Mouse (Mus musculus) MEL (cell line): Measurements from ENCODE around the gene Parva. TPM values are rescaled to one million over a fixed set of nuclear protein-coding genes. Genes with fewer than 3 reads are reported as not detected.

Experiments
- DNase-seq: peaks from one replicate; pipeline ENCODE4 v3.0.0; 2011; ENCODE audit warnings: low read depth, low spot score
- H3K27ac ChIP-seq: 2 replicates; pipeline ENCODE4 v1.5.1; 2012; ENCODE audit warnings: low read depth, mild to moderate bottlenecking, control low read depth, low read length, moderate library complexity; ENCODE audit not compliant: control insufficient read depth
- H3K27me3 ChIP-seq, 2 experiments: fragments of 150-350 bp in 1 of 2; sonication (generic) in 1 of 2; 2 replicates each; pipeline ENCODE4 v1.6.1; 2012; ENCODE audit warnings: low read length in 2 of 2, mild to moderate bottlenecking in 2 of 2, improper control_type of control experiment in 1 of 2, moderate library complexity in 1 of 2; ENCODE audit not compliant: insufficient read depth in 2 of 2, control insufficient read depth in 1 of 2
- H3K36me3 ChIP-seq, 2 experiments: 2 replicates each; pipeline ENCODE4 v1.6.1; 2012 to 2014; ENCODE audit warnings: low read length in 2 of 2, improper control_type of control experiment in 1 of 2, inconsistent platforms in 1 of 2, mild to moderate bottlenecking in 1 of 2; ENCODE audit not compliant: insufficient read depth in 2 of 2, control insufficient read depth in 1 of 2
- H3K4me1 ChIP-seq, 2 experiments: fragments of 150-350 bp in 1 of 2; sonication (generic) in 1 of 2; 2 replicates each; pipeline ENCODE4 v1.6.1; 2012; ENCODE audit warnings: low read length in 2 of 2, improper control_type of control experiment in 1 of 2, mild to moderate bottlenecking in 1 of 2; ENCODE audit not compliant: insufficient read depth in 2 of 2, control insufficient read depth in 1 of 2
- H3K4me3 ChIP-seq, 2 experiments: fragments of 150-350 bp in 1 of 2; sonication (generic) in 1 of 2; 2 replicates each; pipeline ENCODE4 v1.5.1; 2012; ENCODE audit warnings: low read depth in 2 of 2, low read length in 2 of 2, mild to moderate bottlenecking in 2 of 2, moderate library complexity in 2 of 2, control low read depth in 1 of 2, improper control_type of control experiment in 1 of 2; ENCODE audit not compliant: control insufficient read depth in 1 of 2, insufficient read depth in 1 of 2
- H3K79me2 ChIP-seq: 2 replicates; pipeline ENCODE4 v1.6.1; 2012; ENCODE audit warnings: mild to moderate bottlenecking, low read length, moderate library complexity; ENCODE audit not compliant: control insufficient read depth, poor library complexity, insufficient read depth
- H3K9ac ChIP-seq: 2 replicates; pipeline ENCODE4 v1.6.1; 2012; ENCODE audit warnings: low read depth, mild to moderate bottlenecking, control low read depth, low read length, moderate library complexity; ENCODE audit not compliant: control insufficient read depth, poor library complexity, severe bottlenecking
- H3K9me3 ChIP-seq: fragments of 150-350 bp; sonication (generic); replicated peaks from 2 replicates; pipeline ENCODE4 v1.6.1; 2012; ENCODE audit warnings: mild to moderate bottlenecking, low read length, improper control_type of control experiment, moderate library complexity; ENCODE audit not compliant: insufficient read depth
- BHLHE40 ChIP-seq: IDR thresholded peaks from 2 replicates; pipeline ENCODE4 v1.6.1; 2012; ENCODE audit warnings: low read depth, mild to moderate bottlenecking, inconsistent platforms, low read length, improper control_type of control experiment, borderline replicate concordance
- CTCF ChIP-seq, 3 experiments: IDR thresholded peaks in 2 of 3; conservative IDR thresholded peaks in 1 of 3; 2 replicates each; pipeline ENCODE4 v1.5.1; 2011 to 2012; ENCODE audit warnings: low read length in 3 of 3, low read depth in 2 of 3, mild to moderate bottlenecking in 2 of 3, improper control_type of control experiment in 1 of 3, inconsistent platforms in 1 of 3, mixed read lengths in 1 of 3, moderate library complexity in 1 of 3; ENCODE audit not compliant: control insufficient read depth in 1 of 3, insufficient read depth in 1 of 3, poor library complexity in 1 of 3, severe bottlenecking in 1 of 3
- ELF1 ChIP-seq: IDR thresholded peaks from 2 replicates; pipeline ENCODE4 v1.6.1; 2014; ENCODE audit warnings: low read depth, mild to moderate bottlenecking, inconsistent platforms, low read length, improper control_type of control experiment, moderate library complexity
- ETS1 ChIP-seq: IDR thresholded peaks from 2 replicates; pipeline ENCODE4 v1.6.1; 2012; ENCODE audit warnings: low read depth, mild to moderate bottlenecking, inconsistent platforms, low read length, improper control_type of control experiment, moderate library complexity
- GABPA ChIP-seq: IDR thresholded peaks from 2 replicates; pipeline ENCODE4 v1.6.1; 2012; ENCODE audit warnings: low read depth, mild to moderate bottlenecking, inconsistent platforms, low read length, improper control_type of control experiment, moderate library complexity
- GATA1 ChIP-seq: IDR thresholded peaks from 2 replicates; pipeline ENCODE4 v1.6.1; 2011; ENCODE audit warnings: low read depth, low read length, improper control_type of control experiment
- HCFC1 ChIP-seq: IDR thresholded peaks from 2 replicates; pipeline ENCODE4 v1.6.1; 2012; ENCODE audit warnings: low read depth, mild to moderate bottlenecking, inconsistent platforms, low read length, improper control_type of control experiment, moderate library complexity
- JUND ChIP-seq: IDR thresholded peaks from 2 replicates; pipeline ENCODE4 v1.6.1; 2011; ENCODE audit warnings: low read depth, mild to moderate bottlenecking, improper control_type of control experiment, low read length
- KAT2A ChIP-seq: conservative IDR thresholded peaks from 2 replicates; pipeline ENCODE4 v1.6.1; 2012; ENCODE audit warnings: low read depth, low read length, improper control_type of control experiment, inconsistent platforms
- MAX ChIP-seq: IDR thresholded peaks from 2 replicates; pipeline ENCODE4 v1.6.1; 2011; ENCODE audit warnings: low read length, improper control_type of control experiment
- MAZ ChIP-seq: IDR thresholded peaks from 2 replicates; pipeline ENCODE4 v1.6.1; 2012; ENCODE audit warnings: low read depth, mild to moderate bottlenecking, inconsistent platforms, low read length, improper control_type of control experiment
- MEF2A ChIP-seq: IDR thresholded peaks from 2 replicates; pipeline ENCODE4 v1.6.1; 2014; ENCODE audit warnings: low read depth, mild to moderate bottlenecking, inconsistent platforms, low read length, improper control_type of control experiment; ENCODE audit not compliant: poor library complexity, insufficient replicate concordance, severe bottlenecking; ENCODE audit errors: extremely low read depth
- MXI1 ChIP-seq: IDR thresholded peaks from 2 replicates; pipeline ENCODE4 v1.6.1; 2011; ENCODE audit warnings: mild to moderate bottlenecking, low read depth, low read length, improper control_type of control experiment
- MYC ChIP-seq: IDR thresholded peaks from 2 replicates; pipeline ENCODE4 v1.6.1; 2011; ENCODE audit warnings: low read depth, mild to moderate bottlenecking, low read length, improper control_type of control experiment, moderate library complexity
- NRF1 ChIP-seq: IDR thresholded peaks from 2 replicates; pipeline ENCODE4 v1.6.1; 2014; ENCODE audit warnings: low read depth, mild to moderate bottlenecking, inconsistent platforms, low read length, improper control_type of control experiment, moderate library complexity; ENCODE audit not compliant: poor library complexity, insufficient read depth, severe bottlenecking
- POLR2A ChIP-seq, 2 experiments: IDR thresholded peaks; 2 replicates each; pipeline ENCODE4 v1.6.1; 2011 to 2012; ENCODE audit warnings: low read length in 2 of 2, mild to moderate bottlenecking in 2 of 2, control low read depth in 1 of 2, improper control_type of control experiment in 1 of 2, low read depth in 1 of 2, moderate library complexity in 1 of 2; ENCODE audit not compliant: control insufficient read depth in 1 of 2, insufficient read depth in 1 of 2, poor library complexity in 1 of 2
- POLR2AphosphoS2 ChIP-seq: IDR thresholded peaks from 2 replicates; pipeline ENCODE4 v1.6.1; 2011; ENCODE audit warnings: low read length, improper control_type of control experiment
- RCOR1 ChIP-seq: IDR thresholded peaks from 2 replicates; pipeline ENCODE4 v1.6.1; 2012; ENCODE audit warnings: low read depth, mild to moderate bottlenecking, inconsistent platforms, low read length, improper control_type of control experiment
- TAL1 ChIP-seq: IDR thresholded peaks from 2 replicates; pipeline ENCODE4 v1.6.1; 2012; ENCODE audit warnings: mild to moderate bottlenecking, inconsistent platforms, low read length, moderate library complexity, mixed read lengths
- TBP ChIP-seq: IDR thresholded peaks from 2 replicates; pipeline ENCODE4 v1.8.0; 2011; ENCODE audit warnings: low read depth, low read length, improper control_type of control experiment
- TCF12 ChIP-seq: IDR thresholded peaks from 2 replicates; pipeline ENCODE4 v1.6.1; 2014; ENCODE audit warnings: low read depth, mild to moderate bottlenecking, inconsistent platforms, low read length, improper control_type of control experiment, moderate library complexity
- USF1 ChIP-seq: IDR thresholded peaks from 2 replicates; pipeline ENCODE4 v1.6.1; 2014; ENCODE audit warnings: low read depth, mild to moderate bottlenecking, inconsistent platforms, low read length, improper control_type of control experiment, moderate library complexity
- ZMIZ1 ChIP-seq: IDR thresholded peaks from 2 replicates; pipeline ENCODE4 v1.6.1; 2012; ENCODE audit warnings: low read depth, mild to moderate bottlenecking, inconsistent platforms, low read length, improper control_type of control experiment, moderate library complexity
- polyA plus RNA-seq, 2 experiments: library from polyadenylated mRNA; stranded (reverse) in 1 of 2; unstranded in 1 of 2; fragments of >175 nt in 1 of 2; fragments of >200 nt in 1 of 2; gene quantifications; 2 replicates each; pipeline versions ENCODE4 v1.2.1 to v1.2.4; 2012; ENCODE audit warnings: low replicate concordance in 2 of 2, low read depth in 1 of 2; ENCODE audit not compliant: insufficient read length in 2 of 2, insufficient read depth in 1 of 2, missing spikeins in 1 of 2
- total RNA-seq: library from RNA; depleted of rRNA; stranded (reverse); fragments of 300-350 nt; gene quantifications from 2 replicates; pipeline ENCODE4 v1.2.3, GENCODE M21; 2012

Parva gene
- total and polyA plus RNA-seq, 3 experiments, result not detected

DNA sequence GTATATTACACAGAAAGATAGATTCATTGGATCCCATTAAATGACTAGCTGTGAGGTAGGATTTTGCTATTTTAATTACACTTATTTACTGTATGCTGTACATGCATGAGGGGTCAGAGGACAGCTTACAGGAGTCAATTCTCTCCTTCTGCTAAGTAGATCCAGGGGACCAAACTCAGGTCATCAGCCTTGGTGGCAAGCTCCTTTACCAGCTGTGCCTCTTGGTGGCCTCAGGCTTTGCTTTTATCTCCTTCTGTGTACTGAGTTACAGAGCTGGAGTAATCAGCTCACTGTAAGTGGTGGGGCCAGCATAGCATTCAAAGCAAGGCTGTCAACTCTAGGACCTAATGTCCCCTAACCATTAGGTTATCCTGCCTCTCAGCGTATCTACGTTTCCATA is 27.6 kb downstream of the Parva start:
- no peaks in the 10 kb centered on the region for H3K4me1 ChIP-seq
- H3K4me3 ChIP-seq, result no peak overlapping the region
- no peaks in the 10 kb centered on the region for H3K36me3 ChIP-seq
- no peaks in the 10 kb centered on the region for H3K27me3 ChIP-seq
- no peak overlapping the region for H3K9ac ChIP-seq
- DNase-seq, result no peak
- TF ChIP-seq CTCF (IDR thresholded peaks at IDR 0.05 in 2 of 3, conservative IDR thresholded peaks at IDR 0.05 in 1 of 3; ENCODE audit: control insufficient read depth in 1 of 3, insufficient read depth in 1 of 3, low read depth in 2 of 3, low read length in 3 of 3, poor library complexity in 1 of 3, severe bottlenecking in 1 of 3) (no peak), NRF1 (no peak), HCFC1 (no peak), ETS1 (no peak), MYC (no peak), POLR2AphosphoS2 (no peak), RCOR1 (no peak), KAT2A (no peak), POLR2A (IDR thresholded peaks at IDR 0.05; ENCODE audit: control insufficient read depth in 1 of 2, insufficient read depth in 1 of 2, low read depth in 1 of 2, low read length in 2 of 2, poor library complexity in 1 of 2) (no peak), MEF2A (no peak), GABPA (no peak), TAL1 (no peak), USF1 (no peak)
- TF ChIP-seq, all 39 proteins: peak for 0
- Histone ChIP-seq H3K79me2 (no peaks in the 10 kb centered on the region), H3K27ac (no peak overlapping the region), H3K9me3 (no peaks in the 10 kb centered on the region)

- Histone ChIP-seq H3K4me1 (no peaks in the 10 kb centered on the region), H3K36me3 (no peaks in the 10 kb centered on the region), H3K27me3 (no peaks in the 10 kb centered on the region), H3K79me2 (no peaks in the 10 kb centered on the region), H3K4me3 (no peak overlapping the region), H3K27ac (no peak overlapping the region), H3K9ac (no peak overlapping the region), H3K9me3 (no peaks in the 10 kb centered on the region)
- no peak for DNase-seq
- TF ChIP-seq RCOR1, result no peak
These were observed 28.3 kb downstream of the Parva start for GRCm38 (mm10) chr7:112455566-112456110.

DNA sequence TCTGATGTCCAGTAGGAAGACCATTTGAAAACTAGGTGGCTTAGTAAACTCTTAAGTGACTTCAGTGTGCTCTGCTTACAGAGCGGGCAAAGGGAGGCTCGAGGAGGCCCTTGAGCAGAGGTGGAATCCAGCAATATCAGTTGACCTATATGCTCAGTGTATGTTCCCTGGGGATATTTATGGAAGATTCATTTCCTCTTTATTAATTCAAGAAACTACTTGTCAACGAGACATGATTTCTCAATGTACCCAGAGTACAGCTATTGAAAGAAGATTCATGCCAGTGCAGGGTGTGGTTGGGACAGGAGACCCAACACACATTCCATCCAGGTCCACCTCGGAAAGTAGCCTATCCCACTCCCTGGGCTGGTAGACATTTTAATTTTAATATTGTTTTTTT is 30.1 kb downstream of the Parva start:
- Histone ChIP-seq H3K9ac (no peak overlapping the region), H3K9me3 (no peaks in the 10 kb centered on the region), H3K79me2 (no peaks in the 10 kb centered on the region), H3K4me3 (no peak overlapping the region), H3K27me3 (no peaks in the 10 kb centered on the region), H3K36me3 (no peaks in the 10 kb centered on the region), H3K4me1 (no peaks in the 10 kb centered on the region), H3K27ac (no peak overlapping the region)
- DNase-seq, result no peak
- TF ChIP-seq BHLHE40, result no peak
- no peak for TF ChIP-seq TBP
- TF ChIP-seq KAT2A, result no peak
- no peak for TF ChIP-seq ELF1
- no peak for TF ChIP-seq JUND
- TF ChIP-seq MAX, result no peak
- no peak for TF ChIP-seq ZMIZ1
- TF ChIP-seq MXI1, result no peak
- no peak for TF ChIP-seq TCF12
- TF ChIP-seq MAZ, result no peak
- no peak for TF ChIP-seq GATA1
